Mouse (Mus musculus) lung, postnatal 0 days (tissue): ENCODE measurements around the gene Grik3.

Experiments
- CTCF ChIP-seq: IDR thresholded peaks from 2 replicates; pipeline ENCODE4 v1.5.1; 2016; ENCODE audit warnings: antibody characterized with exemption, mild to moderate bottlenecking
- EP300 ChIP-seq: IDR thresholded peaks from 2 replicates; pipeline ENCODE4 v1.6.1; 2016; ENCODE audit warnings: antibody characterized with exemption, mild to moderate bottlenecking, control low read depth

DNA sequence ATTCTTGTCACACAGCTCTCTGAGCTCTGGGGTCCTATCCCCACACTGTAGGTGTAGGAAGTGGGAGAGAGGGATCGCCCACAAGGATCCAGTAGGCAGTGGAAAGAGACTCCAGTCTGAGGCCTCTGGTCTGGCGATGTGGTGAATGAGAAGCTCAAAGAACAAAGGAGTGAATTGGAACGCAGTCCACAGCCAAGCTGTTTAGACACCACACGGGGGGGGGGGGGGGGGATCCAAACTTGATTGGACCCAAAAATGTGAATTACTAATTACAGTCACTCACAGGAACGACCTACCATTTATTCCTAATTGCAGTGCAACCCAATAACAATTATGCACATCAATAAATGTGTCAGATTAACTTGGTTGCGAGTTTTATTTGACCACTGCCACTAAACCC, 227.4 kb downstream of the Grik3 start:
- TF ChIP-seq EP300 (no peak), CTCF (no peak)
